Mouse (Mus musculus) layer of hippocampus, adult 18-20 months (tissue): ENCODE data around the gene Spsb3. TPM values are rescaled to one million over a fixed set of nuclear protein-coding genes. Genes with fewer than 3 reads are reported as not detected.
A peak's percentile ranks its signal among the peaks of the same experiment; 100 is the strongest.

Source experiments
- DNase-seq, 2 experiments: peaks; one replicate each; pipeline ENCODE4 v3.0.0; 2022; ENCODE audit warnings: low spot score in 2 of 2
- total RNA-seq, 2 experiments: library from RNA; stranded (reverse); gene quantifications; 2 replicates each; pipeline ENCODE4 v1.2.3; 2021

The Spsb3 gene
- total RNA-seq, 2 experiments from 2014 or later, result 47.5 to 48.3 TPM

DNA sequence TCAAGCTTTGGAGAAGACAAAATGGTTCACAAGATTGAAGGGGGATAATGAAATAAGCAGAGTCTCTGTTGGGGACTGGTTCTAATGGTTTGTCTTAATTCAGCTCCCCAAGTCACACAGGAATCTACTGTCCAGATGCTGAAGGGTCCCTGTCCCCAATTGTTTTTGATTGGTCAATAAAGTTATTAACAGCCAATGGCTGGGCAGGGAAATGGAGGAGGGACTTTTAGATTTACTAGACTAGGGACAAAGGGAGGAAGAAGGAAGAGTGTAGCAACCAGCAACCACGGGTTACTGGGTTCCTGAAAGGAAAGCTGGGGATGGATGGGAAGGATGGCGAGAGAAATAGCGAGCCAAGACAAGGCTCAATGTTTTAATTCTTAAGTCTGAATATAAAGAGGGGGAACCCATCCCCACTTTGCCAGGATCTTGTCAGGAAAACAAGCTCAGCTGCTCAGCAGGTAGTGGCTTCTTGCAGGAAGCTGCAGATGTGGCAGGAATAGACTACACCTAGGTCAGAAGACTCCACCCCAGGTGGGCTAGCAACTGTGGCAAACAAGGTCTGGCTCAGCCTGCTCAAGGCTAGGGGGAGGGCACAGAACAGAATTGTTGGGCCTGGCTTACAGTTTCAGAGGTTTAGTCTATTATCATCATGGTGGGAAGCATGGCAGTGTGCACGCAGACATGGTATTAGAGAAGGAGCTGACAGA, 12.6 kb upstream of the Spsb3 start:
- no peak for DNase-seq

DNA sequence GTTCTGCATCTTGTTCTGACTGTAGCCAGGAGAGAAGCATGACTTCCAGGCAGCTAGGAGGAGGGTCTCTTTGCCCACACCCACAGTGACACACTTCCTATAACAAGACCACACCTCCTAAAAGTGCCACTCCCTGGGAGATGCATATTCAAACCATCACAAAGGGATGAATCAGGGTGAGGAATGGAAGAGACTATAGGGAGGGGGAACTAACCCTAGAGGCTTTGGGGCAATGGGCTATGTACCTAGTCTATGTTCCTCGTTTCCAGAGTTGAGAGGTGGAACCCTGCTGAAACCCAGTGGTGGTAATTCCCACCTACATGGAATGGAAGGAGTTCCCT, 12.1 kb upstream of the Spsb3 start:
- no peak for DNase-seq

DNA sequence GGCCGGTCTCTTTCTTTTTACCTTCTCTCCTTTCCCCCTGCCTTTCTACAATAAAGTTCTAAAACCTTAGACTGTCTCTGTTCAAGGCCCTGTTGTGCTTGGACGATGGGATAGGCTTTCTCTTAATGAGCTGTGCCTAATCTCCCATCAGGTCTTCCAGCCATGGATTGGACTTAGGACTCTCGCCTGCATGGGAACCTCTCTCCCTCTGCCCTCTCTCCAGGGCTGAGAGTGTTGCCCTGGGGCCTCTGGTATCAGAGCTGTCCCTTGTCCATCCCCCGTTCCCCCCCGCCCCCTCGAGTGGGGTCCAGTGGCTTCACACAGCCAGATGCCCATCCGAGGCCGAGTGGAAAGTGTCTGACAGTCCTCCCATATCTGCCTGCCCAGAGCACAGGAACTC, 11.5 kb upstream of the Spsb3 start:
- DNase-seq, result no peak

DNA sequence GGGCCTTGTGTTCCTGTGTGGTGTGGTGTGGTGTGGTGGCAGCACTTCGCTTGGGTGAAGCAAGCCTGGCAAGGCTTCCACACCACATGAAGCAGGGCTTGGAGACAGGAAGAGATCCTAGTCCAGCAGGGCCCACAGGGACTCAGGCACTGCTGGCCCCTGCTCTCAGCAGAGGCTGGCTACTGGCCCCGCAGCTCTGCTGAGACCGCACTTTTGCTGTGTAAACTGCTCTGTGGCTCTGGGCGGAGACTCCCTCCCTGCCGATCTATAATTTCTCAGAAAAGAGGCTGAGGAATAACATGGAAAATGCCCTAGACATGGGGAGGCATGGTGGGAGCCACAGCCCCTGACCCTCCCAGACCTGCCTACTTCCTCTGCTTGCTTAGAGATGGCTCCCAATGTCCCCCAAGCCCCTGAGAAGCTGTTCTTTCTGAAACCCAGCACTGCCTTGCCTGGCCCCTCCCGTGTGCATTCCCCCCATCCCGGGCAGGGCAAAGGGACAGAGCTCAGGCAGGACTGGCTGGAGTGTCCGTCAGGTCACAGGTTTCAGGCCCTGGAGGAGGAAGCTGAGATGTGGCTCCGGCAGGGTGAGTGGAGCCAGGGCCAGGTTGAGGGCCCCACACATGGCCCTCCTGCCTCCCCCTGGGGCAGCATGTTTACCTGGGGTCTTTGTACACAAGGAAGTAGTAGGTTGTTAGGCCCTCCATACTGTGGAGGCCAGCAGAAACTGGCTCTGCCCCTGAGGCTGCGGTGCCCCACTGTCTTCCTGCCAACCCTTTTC, 8.9 kb upstream of the Spsb3 start:
- DNase-seq, result no peak

DNA sequence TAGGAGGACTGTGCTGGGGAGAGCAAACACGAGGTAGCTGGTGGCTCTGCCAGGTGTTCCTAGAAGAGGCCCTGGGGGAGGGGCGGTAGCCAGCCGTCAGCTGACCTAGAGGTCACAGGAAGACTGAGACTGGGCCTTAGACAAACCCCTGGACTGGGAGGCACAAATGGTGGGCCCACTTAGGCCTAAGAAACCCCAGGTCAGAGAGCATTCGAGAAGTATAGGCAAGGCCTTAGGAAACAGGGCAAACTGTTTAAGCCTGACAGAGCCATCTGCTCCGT, 8.4 kb upstream of the Spsb3 start:
- no peak for DNase-seq

- no peak for DNase-seq
Observed at GRCm38 (mm10) chr17:24878531-24878930, 7.9 kb upstream of the Spsb3 start.

GRCm38 (mm10) chr17:24881738-24882440, 4.6 kb upstream of the Spsb3 start:
- DNase-seq, result no peak

GRCm38 (mm10) chr17:24884391-24884790, 2.1 kb upstream of the Spsb3 start:
- no peak for DNase-seq

DNA sequence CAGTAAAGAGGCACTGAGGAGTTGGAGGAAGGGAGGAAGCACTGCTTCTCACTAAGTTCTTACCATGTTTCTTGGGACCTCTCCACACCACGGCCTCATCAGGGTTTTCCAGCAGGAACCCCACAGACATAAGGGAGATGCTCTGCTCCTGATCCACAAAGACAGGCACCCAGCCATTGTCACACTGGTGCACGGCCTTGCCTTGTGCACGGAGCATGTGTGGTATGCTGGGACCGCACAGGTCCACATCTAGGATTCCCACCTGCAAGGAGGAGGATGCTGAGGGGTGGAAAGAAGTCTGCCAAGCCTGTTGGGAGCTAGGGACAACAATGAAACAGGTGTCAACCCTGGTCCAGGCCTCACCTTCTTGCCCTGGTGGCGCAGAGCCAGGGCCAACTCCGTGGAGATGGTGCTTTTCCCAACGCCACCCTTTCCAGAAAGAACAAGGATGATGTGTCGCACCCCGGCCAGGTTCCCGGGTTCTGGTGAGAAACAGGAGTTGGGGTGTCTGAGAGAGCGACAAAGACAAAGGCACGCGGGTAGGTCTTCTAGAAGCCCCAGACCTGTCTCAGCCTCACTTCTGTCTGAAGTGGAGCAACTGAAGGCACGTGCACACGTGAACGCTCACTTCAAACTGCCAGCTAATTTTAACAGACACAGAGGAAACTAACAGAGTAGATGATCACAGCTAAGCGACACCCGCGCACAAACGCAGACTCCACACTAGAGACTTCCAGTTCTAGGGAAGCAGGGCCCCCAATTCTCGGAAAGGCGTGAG, 898 bp upstream of the Spsb3 start:
- DNase-seq, result no peak

GRCm38 (mm10) chr17:24886932-24887271, 459 bp downstream of the Spsb3 start:
- no peak for DNase-seq

DNA sequence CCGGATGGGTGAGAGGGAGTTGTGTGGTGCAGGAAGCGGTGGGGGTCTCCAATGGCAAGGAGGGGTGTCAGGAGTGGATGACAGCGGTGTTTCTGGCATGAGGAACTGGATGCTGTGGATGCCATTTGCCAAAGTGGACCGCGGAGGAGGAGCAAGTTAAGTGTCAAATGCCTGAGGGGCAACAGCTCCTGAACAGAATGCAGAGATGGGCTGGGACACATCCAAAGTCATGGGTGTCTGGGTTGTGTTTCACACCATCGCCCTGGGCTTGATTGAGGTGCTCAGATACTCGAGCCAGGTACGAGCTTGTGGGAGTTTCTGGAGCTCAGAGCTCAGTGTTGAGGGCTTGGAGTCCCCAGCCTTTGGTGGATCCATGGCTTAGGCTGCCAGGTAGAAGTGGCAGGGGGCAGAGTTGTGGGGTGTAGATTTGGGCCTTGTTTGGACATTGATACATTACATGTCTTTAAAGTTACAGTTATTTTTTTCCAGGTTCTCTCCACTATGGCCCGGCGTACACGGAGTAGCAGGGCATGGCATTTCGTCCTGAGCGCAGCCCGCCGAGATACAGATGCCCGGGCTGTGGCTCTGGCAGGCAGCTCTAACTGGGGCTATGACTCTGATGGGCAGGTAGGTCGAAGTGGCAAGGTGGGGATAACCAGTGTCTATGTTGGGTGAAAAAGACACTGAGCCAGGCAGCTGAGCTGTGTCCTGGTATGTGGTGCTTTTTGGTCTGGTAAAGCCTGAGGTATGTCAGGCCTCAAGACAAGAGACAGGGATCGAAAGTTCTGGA, 1.0 kb downstream of the Spsb3 start:
- no peak for DNase-seq

DNA sequence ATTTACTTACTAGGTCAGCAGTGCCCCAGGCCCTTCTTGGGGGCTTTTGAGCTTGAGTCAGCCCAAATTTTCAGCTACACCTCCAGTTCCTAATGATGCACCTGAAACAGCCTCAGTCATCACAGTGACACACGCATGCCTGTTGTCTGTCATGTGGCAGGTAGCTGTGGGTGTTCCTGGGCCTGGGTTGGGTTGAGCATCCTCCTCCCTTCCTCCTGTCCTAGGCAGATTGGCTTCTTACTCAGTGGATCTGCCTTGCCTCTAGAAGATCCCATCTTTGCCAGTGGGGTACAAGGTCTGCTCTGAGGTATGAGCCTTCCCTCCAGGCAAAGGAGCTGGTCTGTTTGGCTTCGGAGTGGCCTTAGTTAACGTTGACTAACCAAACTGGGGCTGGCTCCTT, 2.4 kb downstream of the Spsb3 start:
- no peak for DNase-seq

- no peak for DNase-seq
Observed at GRCm38 (mm10) chr17:24890151-24891092, 4.0 kb downstream of the Spsb3 start.

DNA sequence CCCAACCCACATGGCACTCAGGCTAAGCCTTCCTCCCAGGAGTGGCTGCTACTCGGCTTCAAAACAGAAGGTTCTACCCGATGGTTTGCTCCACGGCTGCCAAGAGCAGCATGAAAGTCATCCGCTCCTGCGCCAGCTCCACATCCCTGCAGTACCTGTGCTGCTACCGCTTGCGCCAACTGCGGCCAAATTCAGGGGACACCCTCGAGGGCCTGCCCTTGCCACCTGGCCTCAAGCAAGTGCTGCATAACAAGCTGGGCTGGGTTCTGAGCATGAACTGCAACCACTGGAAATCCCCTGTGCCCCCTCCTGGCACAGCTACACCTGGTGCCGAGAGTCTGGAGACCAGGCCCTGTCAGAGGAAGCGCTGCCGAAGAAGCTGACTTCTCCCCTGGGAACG, 4.9 kb downstream of the Spsb3 start:
- DNase-seq, result no peak

DNA sequence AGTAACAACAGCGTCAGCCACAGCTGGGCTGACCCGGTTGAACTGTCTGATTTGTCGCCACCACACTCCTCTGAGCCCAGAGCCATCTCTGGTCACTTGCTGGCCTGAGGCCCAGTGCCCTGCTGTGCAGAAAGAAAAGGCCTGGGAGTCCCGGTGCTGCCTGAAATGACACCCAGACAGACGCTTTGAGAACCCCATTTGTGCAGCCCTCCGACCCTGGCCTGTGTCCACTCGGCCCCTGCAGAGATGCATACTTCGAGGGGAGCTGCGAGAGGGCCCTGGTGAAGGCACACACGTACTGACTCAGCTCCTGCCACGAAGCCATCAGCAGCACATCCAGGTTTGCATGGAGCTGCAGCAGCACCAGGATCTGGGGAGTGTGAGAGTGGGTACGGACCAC, 6.3 kb downstream of the Spsb3 start:
- no peak for DNase-seq

- no peak for DNase-seq
Observed at GRCm38 (mm10) chr17:24893276-24893675, 6.8 kb downstream of the Spsb3 start.

- DNase-seq, result no peak
Observed at GRCm38 (mm10) chr17:24894061-24894994, 7.9 kb downstream of the Spsb3 start.

GRCm38 (mm10) chr17:24894995-24895547, 8.6 kb downstream of the Spsb3 start, which contains the start of the genes Eme2 and Mrps34:
Eme2 (minus strand) TSS chr17:24895087.
Mrps34 (plus strand) TSS chr17:24895116.
- peak; percentile 86 to 90 for DNase-seq
